Mouse (Mus musculus): ENCODE data around the gene Bnip1.
A peak's percentile ranks its signal among the peaks of the same experiment; 100 is the strongest.

Gene Bnip1

GRCm38 (mm10) chr17:26839718-26840438, 59.0 kb downstream of the Bnip1 start:
- DNase-seq (ENCODE audit: low read depth, low spot score) = no peak

- no peak for DNase-seq (ENCODE audit: low read depth, low spot score)
Observed at GRCm38 (mm10) chr17:26840439-26840780, 59.5 kb downstream of the Bnip1 start.

- DNase-seq (ENCODE audit: low read depth, low spot score) = peak; percentile 44
Observed at GRCm38 (mm10) chr17:26840922-26841731, 60.3 kb downstream of the Bnip1 start.

GRCm38 (mm10) chr17:26841981-26842380, 61.1 kb downstream of the Bnip1 start:
- DNase-seq (ENCODE audit: low read depth, low spot score) = no peak

All from R1 (cell line).